8 mouse cellular contexts compared by ENCODE assay signal in the genomic region with DNA sequence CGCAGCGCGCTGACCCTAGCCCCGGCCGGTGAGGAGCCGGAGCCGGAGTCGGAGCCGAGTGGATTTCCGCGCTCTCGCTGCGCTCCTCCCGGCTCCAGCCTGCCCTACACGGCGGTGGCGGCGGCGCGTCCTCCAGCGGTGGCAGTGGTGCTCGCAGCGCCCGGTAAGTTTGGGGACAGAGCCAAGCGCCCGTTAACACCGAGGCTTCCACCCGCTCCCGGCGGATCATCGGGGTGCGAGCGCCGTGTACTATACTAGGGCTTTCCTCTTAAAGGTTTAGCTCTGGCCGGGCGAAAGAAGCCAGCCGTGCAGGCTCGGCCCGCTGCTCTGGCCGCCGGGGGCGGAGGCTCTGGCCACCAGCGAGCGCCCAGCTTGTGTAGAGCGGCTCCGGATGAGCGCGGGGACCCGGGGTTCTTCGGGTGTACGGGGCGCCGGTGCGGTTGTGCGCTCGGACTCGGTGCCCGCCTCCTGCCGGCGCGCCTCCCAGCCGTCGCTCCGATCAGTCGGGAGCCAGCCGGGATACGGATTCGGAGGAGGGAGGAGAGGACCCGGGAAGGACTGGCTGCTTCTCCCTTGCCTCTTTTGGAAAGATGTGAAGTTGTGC. TPM values are rescaled to one million over a fixed set of nuclear protein-coding genes. Genes with fewer than 3 reads are reported as not detected.
DNase-seq lines count a peak whose midpoint lies in the region; ATAC-seq and TF ChIP-seq lines count a peak whose summit lies in the region.

No protein-coding gene starts in this region.

- H3K27me3 ChIP-seq in lung, embryonic 14.5 days (ENCODE audit: insufficient read depth, low read length) = no peaks in the 10 kb centered on the region
- H3K27me3 ChIP-seq in intestine, postnatal 0 days (replicated peaks; ENCODE audit: control insufficient read depth, insufficient read depth, low read length) = no peaks in the 10 kb centered on the region
- H3K27me3 ChIP-seq in megakaryocyte, embryonic 14.5 days (replicated peaks) = peaks cover 19% of the 10 kb centered on the region

- H3K4me2 ChIP-seq in lung, embryonic 14.5 days = peak overlapping the region; percentile 80
- peak overlapping the region; percentile 94 for H3K4me2 ChIP-seq in intestine, postnatal 0 days (replicated peaks; ENCODE audit: low read depth)

- no peak for DNase-seq in lung, embryonic 14.5 days
- no peak for DNase-seq in lung, postnatal 36 days
- peak; percentile 78 for DNase-seq in brain, adult 2 months (ENCODE audit: low read depth, low spot score)
- DNase-seq in gastrocnemius, adult 2 months = peak; percentile 92
- DNase-seq in spleen, postnatal 4 days (ENCODE audit: low spot score in 2 of 2) = peak; percentile 70 to 88
- no peak for DNase-seq in MN1 (ENCODE audit: low spot score)

- intact Hi-C loops in gastrocnemius, adult 2 months (cut with DNase I) = loop anchor here (1.0 to 10.0 kb wide), 4 partner anchors 87 to 965 kb away; no protein-coding TSS in a partner anchor

- H3K27ac ChIP-seq in lung, embryonic 14.5 days (ENCODE audit: low read depth) = peak overlapping the region; percentile 99
- peak overlapping the region; percentile 95 for H3K27ac ChIP-seq in gastrocnemius, adult 2 months
- H3K27ac ChIP-seq in intestine, postnatal 0 days (ENCODE audit: low read depth, low read length) = peak overlapping the region; percentile 99

- no peaks in the 10 kb centered on the region for H3K9me3 ChIP-seq in lung, embryonic 14.5 days (ENCODE audit: low read depth, low read length)
- H3K9me3 ChIP-seq in intestine, postnatal 0 days (ENCODE audit: control insufficient read depth) = no peaks in the 10 kb centered on the region
- H3K9me3 ChIP-seq in megakaryocyte, embryonic 14.5 days = no peaks in the 10 kb centered on the region

- under 1% methylated on average over 68 of the region's 69 CpGs for WGBS in lung, embryonic 14.5 days
- under 1% methylated on average over 68 of the region's 69 CpGs for WGBS in intestine, postnatal 0 days

- H3K36me3 ChIP-seq in lung, embryonic 14.5 days (ENCODE audit: insufficient read depth) = no peaks in the 10 kb centered on the region
- no peaks in the 10 kb centered on the region for H3K36me3 ChIP-seq in intestine, postnatal 0 days (ENCODE audit: control insufficient read depth, insufficient read depth)
- no peaks in the 10 kb centered on the region for H3K36me3 ChIP-seq in megakaryocyte, embryonic 14.5 days (replicated peaks; ENCODE audit: low read length)

- H3K9ac ChIP-seq in lung, embryonic 14.5 days = peak overlapping the region; percentile 96
- peak overlapping the region; percentile 94 for H3K9ac ChIP-seq in intestine, postnatal 0 days (ENCODE audit: low read depth, low read length)

- H3K4me3 ChIP-seq in lung, embryonic 14.5 days (ENCODE audit: low read depth, low read length) = peak overlapping the region; percentile 97
- H3K4me3 ChIP-seq in gastrocnemius, adult 2 months = peak overlapping the region; percentile 99
- peak overlapping the region; percentile 93 for H3K4me3 ChIP-seq in intestine, postnatal 0 days (ENCODE audit: low read depth, low read length)
- H3K4me3 ChIP-seq in megakaryocyte, embryonic 14.5 days (replicated peaks) = peak overlapping the region; percentile 98

- peak; percentile 24 for ATAC-seq in lung, embryonic 14.5 days (ENCODE audit: insufficient read depth)
- peak; percentile 55 for ATAC-seq in intestine, postnatal 0 days

- TF ChIP-seq CTCF in lung, embryonic 14.5 days (IDR thresholded peaks at IDR 0.05; ENCODE audit: low read depth) = peak; percentile 45
- TF ChIP-seq CTCF in gastrocnemius, adult 2 months (IDR thresholded peaks at IDR 0.05) = peak; percentile 67
- TF ChIP-seq CTCF in intestine, postnatal 0 days (IDR thresholded peaks at IDR 0.05; ENCODE audit: low read depth) = peak; percentile 74

- peaks cover 32% of the 10 kb centered on the region for H3K4me1 ChIP-seq in lung, embryonic 14.5 days (ENCODE audit: insufficient read depth)
- H3K4me1 ChIP-seq in intestine, postnatal 0 days (replicated peaks; ENCODE audit: control insufficient read depth, insufficient read depth, low read length) = peaks cover 15% of the 10 kb centered on the region
- peaks cover 66% of the 10 kb centered on the region for H3K4me1 ChIP-seq in megakaryocyte, embryonic 14.5 days

RNA-seq across cellular contexts. Expression of a gene that starts 0.5 kb away (rescaled TPM):
- 33.5 TPM in 2 replicates for polyA plus RNA-seq in lung, embryonic 14.5 days (2014; fragmentation: Nextera tagmentation; extraction: Ambion mirVana)
- total RNA-seq in gastrocnemius, adult 2 months (2021) = 10 to 100 TPM; 27.4 to 34.5 TPM
- polyA plus RNA-seq in intestine, postnatal 0 days (2015; fragmentation: Nextera tagmentation; extraction: Ambion mirVana) = 12.4 and 13.5 TPM in 2 replicates
- 18.1 and 54.1 TPM in 2 replicates for polyA plus RNA-seq in megakaryocyte, embryonic 14.5 days (2012; ENCODE audit: insufficient read depth, low replicate concordance)

Comparison
In these comparisons a context has a peak if more than half of its experiments do, and no peak if none do; other contexts are left out.
1. DNase-seq: peak in brain, adult 2 months (single experiment), gastrocnemius, adult 2 months (single experiment) and spleen, postnatal 4 days (2 of 2); none in lung, embryonic 14.5 days (single experiment), lung, postnatal 36 days (single experiment) and MN1 (single experiment).
2. Peak in every context shown above with its lines, with median percentiles within 50 percentile points of each other: H3K27ac ChIP-seq, H3K4me3 ChIP-seq and CTCF ChIP-seq.